Mouse (Mus musculus) ES-E14 (cell line): ENCODE results near the gene Cd300e. TPM values are rescaled to one million over a fixed set of nuclear protein-coding genes. Genes with fewer than 3 reads are reported as not detected.
A peak's percentile ranks its signal among the peaks of the same experiment; 100 is the strongest.

Experiments used
- DNase-seq: peaks from one replicate; pipeline ENCODE4 v3.0.0-alpha.2; 2013; ENCODE audit warnings: low read depth, low spot score
- H3K27ac ChIP-seq: 2 replicates; pipeline ENCODE4 v1.5.1; 2012; ENCODE audit warnings: low read depth, mild to moderate bottlenecking, low read length, moderate library complexity, mixed read lengths; ENCODE audit not compliant: poor library complexity, insufficient read depth, severe bottlenecking
- H3K36me3 ChIP-seq: 2 replicates; pipeline ENCODE4 v1.6.1; 2012; ENCODE audit warnings: mild to moderate bottlenecking, low read length, moderate library complexity, mixed read lengths; ENCODE audit not compliant: control insufficient read depth, poor library complexity, insufficient read depth, severe bottlenecking
- H3K4me1 ChIP-seq, 2 experiments: fragments of 150-350 bp in 1 of 2; sonication (generic) in 1 of 2; 2 replicates each; pipeline ENCODE4 v1.6.1; 2012; ENCODE audit warnings: low read length in 2 of 2, mild to moderate bottlenecking in 1 of 2, mixed read lengths in 1 of 2; ENCODE audit not compliant: control insufficient read depth in 2 of 2, insufficient read depth in 2 of 2, poor library complexity in 1 of 2
- H3K4me3 ChIP-seq, 2 experiments: fragments of 150-350 bp in 1 of 2; sonication (generic) in 1 of 2; 2 replicates each; pipeline ENCODE4 v1.5.1; 2012; ENCODE audit warnings: low read length in 2 of 2, low read depth in 1 of 2, mild to moderate bottlenecking in 1 of 2, mixed read lengths in 1 of 2; ENCODE audit not compliant: insufficient read depth in 1 of 2, poor library complexity in 1 of 2, severe bottlenecking in 1 of 2
- H3K9ac ChIP-seq: 2 replicates; pipeline ENCODE4 v1.6.1; 2012; ENCODE audit warnings: low read depth, mild to moderate bottlenecking, low read length, mixed read lengths; ENCODE audit not compliant: poor library complexity, insufficient read depth, severe bottlenecking
- H3K9me3 ChIP-seq: fragments of 150-350 bp; sonication (generic); 2 replicates; pipeline ENCODE4 v1.6.1; 2012; ENCODE audit warnings: low read depth, mild to moderate bottlenecking, low read length; ENCODE audit not compliant: control insufficient read depth, insufficient read depth
- CHD2 ChIP-seq: IDR thresholded peaks from 2 replicates; pipeline ENCODE4 v1.6.1; 2014; ENCODE audit warnings: mild to moderate bottlenecking, low read depth, low read length, inconsistent platforms
- HCFC1 ChIP-seq: IDR thresholded peaks from 2 replicates; pipeline ENCODE4 v1.6.1; 2012; ENCODE audit warnings: low read length, inconsistent platforms, borderline replicate concordance; ENCODE audit not compliant: insufficient read depth
- MAFK ChIP-seq: IDR thresholded peaks from 2 replicates; pipeline ENCODE4 v1.6.1; 2014; ENCODE audit warnings: mild to moderate bottlenecking, low read depth, low read length, inconsistent platforms; ENCODE audit not compliant: insufficient read depth
- ZC3H11A ChIP-seq: IDR thresholded peaks from 2 replicates; pipeline ENCODE4 v1.6.1; 2012; ENCODE audit warnings: low read depth, mild to moderate bottlenecking, inconsistent platforms, low read length, borderline replicate concordance
- ZNF384 ChIP-seq: IDR thresholded peaks from 2 replicates; pipeline ENCODE4 v1.6.1; 2012; ENCODE audit warnings: low read depth, low read length, inconsistent platforms
- in situ Hi-C, 2 experiments: fragments of 600-800 bp; cut with MboI; formaldehyde crosslinking; loops; one replicate each; pipeline ENCODE4 v1.15.1; 2025; ENCODE audit warnings: low sequenced_read_pairs in 2 of 2, inconsistent platforms in 1 of 2; ENCODE audit not compliant: unreplicated experiment in 2 of 2
- total RNA-seq: library from RNA; depleted of rRNA; stranded (reverse); fragments of 300-350 nt; gene quantifications from 2 replicates; pipeline ENCODE4 v1.2.3, GENCODE M21; 2012

Cd300e gene
- total RNA-seq, 1 experiment, result 0.09 TPM

GRCm38 (mm10) chr11:115104769-115105563, 43.0 kb upstream of the Cd300e start:
- peaks cover 5 to 9% of the 10 kb centered on the region in 2 experiments for H3K4me1 ChIP-seq

GRCm38 (mm10) chr11:115103470-115104413, 41.8 kb upstream of the Cd300e start:
- in situ Hi-C loops, result no loop called here
- H3K9ac ChIP-seq, result peak overlapping the region; percentile 50; the same call in 1 of the 2 replicates
- peak overlapping the region; percentile 5; the same call in 1 of the 2 replicates for H3K27ac ChIP-seq
- H3K4me1 ChIP-seq, result peaks cover 12 to 17% of the 10 kb centered on the region in 2 experiments
- DNase-seq, result peak; percentile 78
- no peaks in the 10 kb centered on the region for H3K9me3 ChIP-seq
- no peak for TF ChIP-seq MAFK
- peak; percentile 71; the same call in 1 of the 2 replicates for TF ChIP-seq CHD2
- TF ChIP-seq HCFC1, result no peak
- no peak for TF ChIP-seq ZC3H11A
- TF ChIP-seq ZNF384, result no peak
- H3K4me3 ChIP-seq, result peak overlapping the region; percentile 49 to 63
- no peaks in the 10 kb centered on the region for H3K36me3 ChIP-seq

More at GRCm38 (mm10) chr11:115104769-115105563, 43.0 kb upstream of the Cd300e start:
- in situ Hi-C loops, result no loop called here
- no peak for DNase-seq
- Histone ChIP-seq H3K9ac (no peak overlapping the region), H3K4me3 (no peak overlapping the region), H3K9me3 (no peaks in the 10 kb centered on the region), H3K36me3 (no peaks in the 10 kb centered on the region), H3K27ac (no peak overlapping the region)
- TF ChIP-seq CHD2 (no peak), HCFC1 (no peak), ZNF384 (no peak), ZC3H11A (no peak), MAFK (no peak)

GRCm38 (mm10) chr11:115102116-115102515, 40.1 kb upstream of the Cd300e start:
- no peaks in the 10 kb centered on the region for H3K36me3 ChIP-seq
- in situ Hi-C loops, result no loop called here
- H3K4me3 ChIP-seq, result peak overlapping the region; percentile 34 to 52; a peak in 3 of 4 replicates
- no peaks in the 10 kb centered on the region for H3K9me3 ChIP-seq
- H3K4me1 ChIP-seq, result peaks cover 12 to 19% of the 10 kb centered on the region in 2 experiments
- peak overlapping the region; percentile 53; the same call in 1 of the 2 replicates for H3K9ac ChIP-seq
- peak overlapping the region; percentile 66; the same call in 1 of the 2 replicates for H3K27ac ChIP-seq
- TF ChIP-seq MAFK, result no peak
- no peak for TF ChIP-seq CHD2
- no peak for TF ChIP-seq ZNF384
- TF ChIP-seq HCFC1, result no peak
- no peak for TF ChIP-seq ZC3H11A
- DNase-seq, result no peak

GRCm38 (mm10) chr11:115101615-115102051, 39.7 kb upstream of the Cd300e start:
- in situ Hi-C loops, result no loop called here
- Histone ChIP-seq H3K4me1 (peaks cover 12 to 22% of the 10 kb centered on the region in 2 experiments), H3K9ac (peak overlapping the region; percentile 53; the same call in 1 of the 2 replicates), H3K4me3 (peak overlapping the region; percentile 34 to 52), H3K36me3 (no peaks in the 10 kb centered on the region), H3K27ac (peak overlapping the region; percentile 66; the same call in 1 of the 2 replicates), H3K9me3 (no peaks in the 10 kb centered on the region)
- no peak for TF ChIP-seq ZC3H11A
- no peak for TF ChIP-seq HCFC1
- TF ChIP-seq MAFK, result no peak
- TF ChIP-seq CHD2, result no peak
- no peak for TF ChIP-seq ZNF384
- no peak for DNase-seq
